Mouse (Mus musculus) testis, adult 2 months (tissue): Measurements from ENCODE around the gene Olfr1275. TPM values are rescaled to one million over a fixed set of nuclear protein-coding genes. Genes with fewer than 3 reads are reported as not detected.
A peak's percentile ranks its signal among the peaks of the same experiment; 100 is the strongest.

ENCODE experiments used
- H3K27ac ChIP-seq: fragments of 200-500 bp; 2 replicates; pipeline ENCODE4 v1.5.1; 2012; ENCODE audit warnings: low read depth, low read length; ENCODE audit not compliant: control insufficient read depth, insufficient read depth
- H3K27me3 ChIP-seq: fragments of 200-500 bp; 2 replicates; pipeline ENCODE4 v1.6.1; 2012; ENCODE audit warnings: mild to moderate bottlenecking, low read length, moderate library complexity; ENCODE audit not compliant: control insufficient read depth, insufficient read depth
- H3K36me3 ChIP-seq: fragments of 200-500 bp; 2 replicates; pipeline ENCODE4 v1.6.1; 2012; ENCODE audit warnings: mild to moderate bottlenecking, low read length; ENCODE audit not compliant: control insufficient read depth, insufficient read depth
- H3K4me1 ChIP-seq: fragments of 200-500 bp; 2 replicates; pipeline ENCODE4 v1.6.1; 2012; ENCODE audit warnings: low read length; ENCODE audit not compliant: control insufficient read depth, insufficient read depth
- H3K4me3 ChIP-seq: fragments of 200-500 bp; 2 replicates; pipeline ENCODE4 v1.5.1; 2012; ENCODE audit warnings: low read depth, mild to moderate bottlenecking, low read length, moderate library complexity, mixed read lengths; ENCODE audit not compliant: control insufficient read depth
- CTCF ChIP-seq: fragments of 200-500 bp; IDR thresholded peaks from 2 replicates; pipeline ENCODE4 v1.5.1; 2012; ENCODE audit warnings: low read depth, mild to moderate bottlenecking, inconsistent platforms, low read length, moderate library complexity; ENCODE audit not compliant: control insufficient read depth, insufficient read depth, insufficient replicate concordance
- POLR2A ChIP-seq: fragments of 200-500 bp; IDR thresholded peaks from 2 replicates; pipeline ENCODE4 v1.6.1; 2012; ENCODE audit warnings: low read depth, mild to moderate bottlenecking, inconsistent platforms, low read length, moderate library complexity; ENCODE audit not compliant: control insufficient read depth
- polyA plus RNA-seq: library from polyadenylated mRNA; depleted of rRNA; stranded (reverse); fragments of >200 nt; gene quantifications from 2 replicates; pipeline ENCODE4 v1.2.3, GENCODE M21; 2012; rRNA removed

Gene Olfr1275
- polyA plus RNA-seq, result 0.23 TPM in 1 of 2 replicates, not detected in the other

DNA sequence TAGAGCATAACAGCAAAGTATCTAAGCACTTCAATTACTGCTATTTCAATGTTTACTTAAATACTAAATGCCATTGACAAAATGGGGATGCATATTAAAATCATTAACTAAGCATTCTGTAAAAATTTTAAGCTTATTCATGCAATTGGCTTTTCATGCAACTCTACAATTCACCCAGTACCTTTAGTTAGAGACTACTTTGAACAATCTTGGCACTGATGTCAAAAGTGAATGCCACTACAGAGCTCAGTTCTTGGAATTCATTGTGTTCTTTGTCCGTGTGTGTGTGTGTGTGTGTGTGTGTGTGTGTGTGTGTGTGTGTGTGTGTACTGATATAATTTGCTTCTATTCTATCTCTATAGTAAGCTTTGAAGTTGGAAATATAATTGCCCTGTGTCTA lies at the start of gene Olfr1275:
Olfr1275 (minus strand) TSS at position 101 of the 400 bp plus-strand sequence.
- H3K27me3 ChIP-seq, result no peaks in the 10 kb centered on the region
- H3K4me1 ChIP-seq, result no peaks in the 10 kb centered on the region
- H3K4me3 ChIP-seq, result no peak within 1 kb of the TSS
- TF ChIP-seq CTCF, result no peak
- no peak for TF ChIP-seq POLR2A
- H3K36me3 ChIP-seq, result no peaks in the 10 kb centered on the region
- H3K27ac ChIP-seq, result no peak within 1 kb of the TSS

DNA sequence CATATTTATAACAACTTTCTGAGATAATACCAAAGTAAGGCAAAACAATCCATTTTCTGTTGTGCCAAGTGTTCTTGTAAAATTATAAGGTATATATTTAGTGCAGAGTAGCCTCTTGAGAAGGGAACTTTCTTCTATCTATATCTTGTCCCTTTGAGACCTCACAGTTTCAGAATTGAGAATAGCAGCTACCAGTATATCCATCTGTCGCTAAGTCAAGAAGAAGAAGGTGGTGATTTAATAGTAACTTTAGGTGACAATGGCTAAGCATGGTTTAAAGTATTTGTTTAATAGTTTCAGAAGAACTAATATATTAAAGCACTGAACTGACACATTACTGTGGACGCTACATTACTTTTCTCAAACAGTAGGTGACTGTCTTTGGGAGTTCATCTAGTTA lies 38.9 kb upstream of the Olfr1275 start, which contains the start of gene Olfr1277:
Olfr1277 (minus strand) TSS at position 101 of the 400 bp plus-strand sequence.
- Histone ChIP-seq H3K4me3 (no peak within 1 kb of the TSS), H3K27me3 (no peaks in the 10 kb centered on the region), H3K27ac (no peak within 1 kb of the TSS), H3K4me1 (no peaks in the 10 kb centered on the region), H3K36me3 (no peaks in the 10 kb centered on the region)
- no peak for TF ChIP-seq CTCF
- no peak for TF ChIP-seq POLR2A

DNA sequence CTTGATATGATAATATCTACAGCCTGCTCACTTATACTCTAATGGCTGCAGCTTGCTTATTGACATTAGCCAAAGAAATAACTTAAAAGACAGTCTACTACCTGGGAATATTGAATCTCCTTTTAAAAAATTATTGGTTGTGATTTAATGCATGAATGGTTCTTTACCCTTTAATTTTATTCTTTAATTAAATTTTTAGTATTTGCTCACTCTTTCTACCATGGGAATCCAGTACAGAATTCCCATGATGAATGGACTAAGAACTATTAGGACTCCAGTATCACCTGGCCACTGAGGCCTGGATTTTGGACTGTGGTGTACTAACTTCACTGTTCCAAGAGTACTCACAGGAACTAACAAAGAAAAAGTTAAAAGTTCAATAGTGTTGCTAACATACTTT lies 19.1 kb upstream of the Olfr1275 start, which contains the start of gene Olfr1276:
Olfr1276 (plus strand) TSS at position 301 of the 400 bp plus-strand sequence.
- no peak for TF ChIP-seq CTCF
- TF ChIP-seq POLR2A, result no peak
- no peak within 1 kb of the TSS for H3K4me3 ChIP-seq
- H3K27ac ChIP-seq, result no peak within 1 kb of the TSS
- H3K4me1 ChIP-seq, result no peaks in the 10 kb centered on the region
- H3K36me3 ChIP-seq, result no peaks in the 10 kb centered on the region
- no peaks in the 10 kb centered on the region for H3K27me3 ChIP-seq

DNA sequence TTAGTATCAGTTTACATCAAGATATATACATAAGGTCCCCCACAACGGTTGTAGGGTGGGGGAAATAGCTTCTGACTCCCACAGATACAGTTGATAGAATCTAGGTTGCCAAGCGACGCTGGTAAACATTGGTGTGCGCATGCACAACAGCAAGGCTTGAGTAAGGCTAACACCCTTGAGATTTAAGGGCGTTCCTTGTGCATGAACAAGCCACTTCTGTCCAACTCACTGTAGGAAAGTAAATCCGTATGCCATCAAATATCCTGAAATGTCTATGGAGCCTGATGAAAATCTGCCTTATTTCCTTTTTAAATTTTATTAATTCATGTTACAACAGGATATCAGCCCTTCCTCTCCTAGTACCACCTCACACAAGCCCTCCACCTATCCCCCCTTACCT lies 5.6 kb downstream of the Olfr1275 start, which contains the start of gene 4930430A15Rik:
4930430A15Rik (minus strand) TSS at position 101 of the 400 bp plus-strand sequence.
- H3K4me3 ChIP-seq, result peak within 1 kb of the TSS; percentile 90
- no peaks in the 10 kb centered on the region for H3K27me3 ChIP-seq
- no peaks in the 10 kb centered on the region for H3K36me3 ChIP-seq
- peak within 1 kb of the TSS; percentile 85 for H3K27ac ChIP-seq
- TF ChIP-seq CTCF, result no peak
- TF ChIP-seq POLR2A, result no peak
- peaks cover 4% of the 10 kb centered on the region; the same call in 1 of the 2 replicates for H3K4me1 ChIP-seq

DNA sequence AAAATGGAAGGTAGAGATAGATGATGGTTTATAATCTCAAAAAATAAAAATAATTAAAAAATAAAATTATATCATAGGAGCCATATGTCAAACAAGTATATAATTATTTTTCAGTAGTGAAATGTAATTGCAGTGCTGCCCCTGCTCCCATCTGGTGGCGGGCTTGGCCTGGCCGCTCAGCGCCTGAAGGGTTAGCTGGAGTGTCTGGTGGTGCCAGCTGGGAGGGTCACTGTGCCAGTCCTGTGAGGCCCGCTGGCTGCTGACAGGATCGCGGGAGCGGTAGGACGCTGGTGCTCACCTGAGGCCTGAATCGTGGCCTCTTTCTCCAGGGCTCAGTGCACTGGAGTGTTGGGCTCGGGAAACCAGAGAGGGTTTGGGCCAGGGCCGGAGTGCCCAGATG lies 53.0 kb downstream of the Olfr1275 start:
- H3K4me3 ChIP-seq, result no peak overlapping the region
- H3K4me1 ChIP-seq, result no peaks in the 10 kb centered on the region
- no peaks in the 10 kb centered on the region for H3K36me3 ChIP-seq
- no peaks in the 10 kb centered on the region for H3K27me3 ChIP-seq
- TF ChIP-seq POLR2A (no peak), CTCF (no peak)
- H3K27ac ChIP-seq, result no peak overlapping the region

Other genes with a start within 250 kb of the Olfr1275 start
- 5.6 and 8.2 TPM in 2 replicates for gene Gm13941, start 129.3 kb downstream of the Olfr1275 start, polyA plus RNA-seq
- gene Gm15130, start 82.3 kb downstream of the Olfr1275 start, polyA plus RNA-seq, result 3.9 and 5.1 TPM in 2 replicates
- 10.1 and 17.1 TPM in 2 replicates for gene 4930430A15Rik, start 5.7 kb downstream of the Olfr1275 start, polyA plus RNA-seq
- not detected in 2 replicates for gene Olfr1276, start 19.2 kb upstream of the Olfr1275 start, polyA plus RNA-seq
- 0.04 TPM in 1 of 2 replicates, not detected in the other for gene Olfr1277, start 38.8 kb upstream of the Olfr1275 start, polyA plus RNA-seq
- not detected in 2 replicates for gene Olfr1278, start 54.9 kb upstream of the Olfr1275 start, polyA plus RNA-seq
- 0.16 and 0.20 TPM in 2 replicates for gene Olfr1279, start 65.3 kb upstream of the Olfr1275 start, polyA plus RNA-seq
- gene Olfr1280, start 78.7 kb upstream of the Olfr1275 start, polyA plus RNA-seq, result 1.0 and 1.2 TPM in 2 replicates
- 0.06 and 0.19 TPM in 2 replicates for gene Olfr1281, start 91.2 kb upstream of the Olfr1275 start, polyA plus RNA-seq
- gene Olfr1282, start 100.8 kb upstream of the Olfr1275 start, polyA plus RNA-seq, result not detected in 2 replicates
- gene Olfr1283, start 131.5 kb upstream of the Olfr1275 start, polyA plus RNA-seq, result not detected in 2 replicates
- not detected in 2 replicates for gene Olfr1284, start 140.2 kb upstream of the Olfr1275 start, polyA plus RNA-seq
- not detected in 2 replicates for gene Olfr1286, start 187.8 kb upstream of the Olfr1275 start, polyA plus RNA-seq
- gene Olfr1287, start 213.9 kb upstream of the Olfr1275 start, polyA plus RNA-seq, result not detected in 2 replicates
- gene Olfr1288, start 238.8 kb upstream of the Olfr1275 start, polyA plus RNA-seq, result not detected in 2 replicates
- 0.07 TPM in 1 of 2 replicates, not detected in the other for gene Olfr1289, start 245.5 kb upstream of the Olfr1275 start, polyA plus RNA-seq